Comparison of ENCODE assay signal across 11 mouse cellular contexts in the genomic region with DNA sequence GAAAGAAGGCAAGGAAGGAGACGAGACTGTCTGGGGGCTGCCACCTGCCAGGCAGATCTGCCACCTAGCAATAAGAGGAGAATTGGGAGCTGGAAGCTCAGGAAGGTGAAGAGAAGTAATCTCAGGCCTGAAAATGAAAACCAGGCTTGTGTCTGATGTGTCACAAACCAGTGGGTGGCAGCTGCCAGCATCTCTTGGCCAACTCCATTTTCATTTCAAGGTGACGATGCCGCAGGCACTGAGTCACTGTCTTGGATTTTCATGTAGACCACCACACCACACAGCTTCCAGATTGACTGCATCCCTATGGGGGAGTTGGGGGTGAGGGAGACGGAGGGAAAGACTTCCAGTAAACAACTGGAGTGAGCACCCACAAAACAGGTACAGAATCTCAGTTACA.
"Had no signal": no experiment of that assay in that cellular context is flagged by ENCODE, and none has a peak within 500 bp of the region (broad histone marks: within the 10 kb centered on the region; RNA-seq: fewer than 3 reads in every experiment).

No protein-coding gene starts in this region.

- H3K36me3 ChIP-seq: kidney, embryonic 15.5 days; limb, embryonic 13.5 days; midbrain, embryonic 13.5 days had no signal

- DNase-seq: kidney, adult 2 months; kidney, postnatal 14 days; lung, adult 18-20 months; lung, postnatal 36 days; thymus, postnatal 4 days had no signal

- H3K9me3 ChIP-seq: kidney, embryonic 15.5 days; limb, embryonic 13.5 days; midbrain, embryonic 13.5 days had no signal

- H3K27me3 ChIP-seq: kidney, embryonic 15.5 days; limb, embryonic 13.5 days; midbrain, embryonic 13.5 days had no signal

- H3K27ac ChIP-seq: kidney, embryonic 15.5 days; limb, embryonic 13.5 days; liver, embryonic 14.5 days; midbrain, embryonic 13.5 days; stomach, postnatal 0 days had no signal

- H3K4me3 ChIP-seq: kidney, embryonic 15.5 days; limb, embryonic 13.5 days; midbrain, embryonic 13.5 days had no signal

- H3K4me1 ChIP-seq: kidney, embryonic 15.5 days; limb, embryonic 13.5 days had no signal

- ATAC-seq: intestine, embryonic 16.5 days; midbrain, embryonic 13.5 days had no signal

- H3K4me2 ChIP-seq: kidney, embryonic 15.5 days; limb, embryonic 13.5 days; midbrain, embryonic 13.5 days had no signal

- H3K9ac ChIP-seq: kidney, embryonic 15.5 days; limb, embryonic 13.5 days; liver, embryonic 14.5 days; midbrain, embryonic 13.5 days had no signal
